Mouse (Mus musculus) B cell, adult 2 months (primary cell): ENCODE measurements around the gene Retnla.
"Not testable (repeated sequence)": the region's sequence is repeated elsewhere in the genome, so short reads cannot be mapped to it uniquely, and the experiment has no call there.

Experiments used
- DNase-seq, 2 experiments: peaks; one replicate each; pipeline ENCODE4 v3.0.0; 2022

Gene Retnla

GRCm38 (mm10) chr16:48842266-48842665 is at the start of gene Retnla:
Gene Retnla, plus strand, starts transcription at chr16:48842551.
- no peak for DNase-seq

DNA sequence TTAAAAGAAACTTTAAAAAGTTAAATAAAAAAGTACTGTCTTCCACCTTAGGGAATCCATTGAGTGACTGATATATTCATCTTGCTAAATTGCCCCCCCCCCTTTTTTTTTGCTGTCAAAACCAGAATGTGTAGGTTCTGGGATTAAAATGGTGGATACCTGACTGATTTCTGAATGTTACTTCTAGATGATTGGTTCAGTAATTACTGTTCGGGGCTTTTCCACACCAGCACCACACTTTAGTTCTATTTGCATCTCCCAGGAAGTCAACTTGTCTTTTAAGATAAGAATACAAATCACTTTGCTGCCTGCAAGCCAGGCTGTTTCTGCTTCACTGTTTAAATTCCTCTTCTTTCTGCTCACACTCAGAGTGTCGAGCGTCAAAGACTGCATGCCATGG is 44.1 kb upstream of the Retnla start:
- no peak for DNase-seq

GRCm38 (mm10) chr16:48799470-48799869 is 42.9 kb upstream of the Retnla start:
- DNase-seq, result no peak

- no peak for DNase-seq
These were observed 41.4 kb upstream of the Retnla start for GRCm38 (mm10) chr16:48800906-48801305.

GRCm38 (mm10) chr16:48805412-48805811 is 36.9 kb upstream of the Retnla start:
- no peak for DNase-seq

DNA sequence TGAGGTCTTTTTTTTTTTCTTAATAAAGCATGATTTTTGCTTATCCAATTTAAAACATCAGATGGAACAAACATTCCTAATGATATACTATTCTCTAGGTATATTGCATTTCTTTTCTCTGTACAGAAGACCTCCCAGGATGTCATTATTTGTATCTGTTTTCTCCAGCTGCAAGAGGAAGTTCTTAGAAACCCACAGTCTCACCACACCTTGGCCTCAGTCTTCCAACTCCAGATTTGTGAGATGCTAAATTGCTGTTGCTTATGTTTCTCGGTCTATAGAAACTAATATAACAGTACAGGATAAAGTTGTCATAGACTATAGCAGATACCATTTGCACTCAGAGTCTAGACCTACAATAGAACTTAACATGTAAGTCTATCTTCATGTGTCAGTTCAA is 35.8 kb upstream of the Retnla start:
- DNase-seq, result no peak

GRCm38 (mm10) chr16:48809374-48809773 is 33.0 kb upstream of the Retnla start:
- no peak for DNase-seq

DNA sequence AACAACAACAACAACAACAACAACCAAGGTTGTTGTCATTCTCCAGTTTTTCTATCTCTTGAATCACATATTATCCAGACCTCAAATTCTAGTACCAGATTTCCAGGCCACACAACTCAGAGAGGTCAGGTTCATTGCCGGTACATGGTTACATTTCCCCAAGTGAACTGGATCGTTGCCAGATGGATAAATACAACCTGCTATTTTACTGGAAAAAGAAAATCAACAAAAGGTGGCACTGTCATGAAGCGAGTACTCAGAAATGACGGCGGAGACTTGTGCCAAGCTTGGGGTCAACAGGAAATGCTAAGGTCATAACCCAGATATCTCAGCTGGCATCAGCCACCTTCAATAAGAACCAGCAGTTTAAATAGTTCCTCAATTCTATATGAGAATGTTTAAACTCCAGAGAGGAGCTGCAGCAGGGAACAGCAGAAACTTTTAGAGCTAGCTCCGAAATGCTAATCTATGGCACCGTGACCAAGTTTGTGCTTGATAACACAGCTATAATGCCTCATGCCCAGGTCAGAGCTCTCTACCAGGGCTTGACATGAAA is 30.4 kb upstream of the Retnla start:
- DNase-seq, result no peak

DNA sequence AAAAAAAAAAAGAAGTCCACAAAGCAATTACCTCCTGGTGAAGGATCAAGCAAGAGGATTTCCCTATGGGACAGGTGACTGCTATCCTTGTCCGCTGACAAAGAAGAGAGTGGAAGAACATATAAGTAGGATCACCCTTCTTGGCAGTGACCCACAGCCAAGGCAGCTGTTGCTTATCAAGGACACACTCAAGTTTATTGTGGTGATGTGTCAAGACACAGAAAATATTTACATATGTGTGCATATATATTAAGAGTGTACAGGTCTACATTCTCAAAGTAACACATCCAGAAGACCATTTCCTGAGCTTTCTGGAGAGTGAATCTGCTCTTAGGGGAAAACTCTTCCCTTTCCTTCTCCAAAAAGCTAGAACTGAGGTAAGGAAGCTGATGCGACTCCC is 25.7 kb upstream of the Retnla start, which contains the start of gene Retnlb:
Retnlb (plus strand) TSS at position 162 of the 400 bp plus-strand sequence.
- no peak for DNase-seq

- DNase-seq, result no peak
These were observed 23.8 kb upstream of the Retnla start for GRCm38 (mm10) chr16:48818524-48818923.

- no peak for DNase-seq
These were observed 15.9 kb upstream of the Retnla start for GRCm38 (mm10) chr16:48826474-48826873.

DNA sequence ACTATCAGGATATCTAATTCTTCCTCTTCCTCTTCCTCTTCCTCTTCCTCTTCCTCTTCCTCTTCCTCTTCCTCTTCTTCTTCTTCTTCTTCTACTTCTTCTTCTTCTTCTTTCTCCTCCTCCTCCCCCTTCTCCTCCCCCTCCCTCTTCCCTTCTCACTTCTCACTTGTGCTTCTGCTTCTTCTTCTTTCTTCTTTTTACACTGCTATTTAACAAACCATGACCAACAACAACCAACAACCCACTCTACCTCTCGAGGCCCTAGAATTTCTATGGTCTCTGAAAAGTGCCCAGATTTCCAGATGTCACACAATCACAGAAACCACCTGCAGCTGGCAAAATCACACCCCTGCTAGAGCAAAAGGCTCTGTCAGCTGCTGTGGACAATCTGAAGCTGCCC is 14.7 kb upstream of the Retnla start:
- no peak for DNase-seq

DNA sequence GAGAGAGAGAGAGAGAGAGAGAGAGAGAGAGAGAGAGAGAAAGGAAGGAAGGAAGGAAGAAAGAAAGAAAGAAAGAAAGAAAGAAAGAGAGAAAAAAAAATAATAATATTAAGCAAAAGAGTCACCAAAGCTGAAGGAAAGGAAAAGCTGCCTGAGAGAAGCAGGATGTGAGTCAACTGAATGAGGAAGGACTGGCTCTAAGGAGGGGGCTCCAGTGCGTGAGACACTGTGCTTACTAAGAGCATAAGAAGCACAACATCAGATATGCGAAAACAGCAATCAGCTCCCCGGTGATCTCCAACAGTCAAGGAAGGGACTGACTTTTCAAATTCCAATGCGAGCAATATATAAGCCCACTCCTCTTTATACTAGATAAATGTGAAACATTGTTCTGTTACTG is 13.3 kb upstream of the Retnla start:
- no peak for DNase-seq

- no peak for DNase-seq
These were observed 10.3 kb upstream of the Retnla start for GRCm38 (mm10) chr16:48832055-48832454.

DNA sequence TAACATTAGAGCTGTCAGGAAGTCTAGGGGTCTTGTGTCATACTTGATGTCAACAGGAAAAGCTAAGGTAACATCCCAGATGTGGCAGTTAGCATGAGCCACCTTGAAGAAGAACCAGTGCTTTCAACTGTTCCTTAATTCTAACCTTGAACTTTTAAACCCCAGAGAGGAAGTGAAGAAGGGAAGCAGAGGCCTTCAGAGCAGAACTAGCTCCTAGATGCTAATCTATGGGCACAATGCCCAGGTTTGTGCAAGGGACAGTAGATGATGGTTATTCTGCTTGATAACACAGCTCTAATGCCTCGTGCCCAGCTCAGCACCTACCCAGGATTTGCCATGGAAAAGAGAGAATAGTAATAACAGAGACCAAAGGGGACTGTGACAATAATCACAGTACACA is 8.7 kb upstream of the Retnla start:
- DNase-seq, result not testable (repeated sequence)

- DNase-seq, result no peak
These were observed 1.5 kb downstream of the Retnla start for GRCm38 (mm10) chr16:48843671-48844386.

DNA sequence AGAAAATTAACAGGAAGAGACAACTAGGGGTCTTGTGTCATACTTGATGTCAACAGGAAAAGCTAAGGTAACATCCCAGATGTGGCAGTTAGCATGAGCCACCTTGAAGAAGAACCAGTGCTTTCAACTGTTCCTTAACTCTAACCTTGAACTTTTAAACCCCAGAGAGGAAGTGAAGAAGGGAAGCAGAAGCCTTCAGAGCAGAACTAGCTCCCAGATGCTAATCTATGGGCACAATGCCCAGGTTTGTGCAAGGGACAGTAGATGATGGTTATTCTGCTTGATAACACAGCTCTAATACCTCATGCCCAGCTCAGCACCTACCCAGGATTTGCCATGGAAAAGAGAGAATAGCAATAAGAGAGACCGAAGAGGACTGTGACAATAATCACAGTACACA is 22.7 kb downstream of the Retnla start:
- DNase-seq, result not testable (repeated sequence)

GRCm38 (mm10) chr16:48867690-48868089 is 25.3 kb downstream of the Retnla start:
- DNase-seq, result no peak

DNA sequence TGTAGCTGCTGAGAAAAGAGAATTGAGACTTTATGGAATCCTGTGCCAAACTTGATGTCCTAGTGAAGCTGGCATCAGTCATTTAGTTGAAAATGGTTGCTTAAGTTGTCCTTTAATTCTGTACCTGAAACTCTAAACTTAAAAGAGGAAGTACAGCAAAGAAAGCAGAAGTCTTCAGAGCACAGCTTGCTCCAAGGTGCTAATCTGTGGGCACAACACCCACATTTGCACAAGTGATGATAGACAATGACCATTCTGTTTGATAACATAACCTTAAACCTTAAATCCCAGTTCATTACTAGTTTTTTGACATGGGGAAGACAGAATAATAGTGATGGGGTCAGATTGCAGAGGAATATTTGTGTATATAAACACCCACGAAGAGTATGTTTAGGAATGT is 26.3 kb downstream of the Retnla start:
- DNase-seq, result no peak

DNA sequence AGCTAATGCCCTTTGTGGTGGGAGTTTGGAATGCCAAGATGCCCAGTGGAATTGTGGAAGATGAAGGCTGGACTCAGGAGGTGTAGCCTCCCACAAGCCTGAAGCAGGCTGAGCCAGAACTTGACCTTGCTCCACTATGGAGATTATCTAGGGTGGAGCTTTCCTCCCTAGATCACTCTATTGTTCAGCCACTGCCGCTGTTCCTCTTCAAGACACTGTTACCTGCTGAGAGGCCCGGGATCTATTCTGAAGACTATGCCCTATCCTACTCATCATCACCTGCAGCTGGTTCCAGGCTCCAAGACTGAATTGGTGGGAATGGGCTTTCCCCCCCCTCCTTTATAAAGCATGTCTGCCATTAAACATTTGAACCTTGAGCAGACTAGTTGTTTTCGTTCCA is 27.3 kb downstream of the Retnla start:
- no peak for DNase-seq

DNA sequence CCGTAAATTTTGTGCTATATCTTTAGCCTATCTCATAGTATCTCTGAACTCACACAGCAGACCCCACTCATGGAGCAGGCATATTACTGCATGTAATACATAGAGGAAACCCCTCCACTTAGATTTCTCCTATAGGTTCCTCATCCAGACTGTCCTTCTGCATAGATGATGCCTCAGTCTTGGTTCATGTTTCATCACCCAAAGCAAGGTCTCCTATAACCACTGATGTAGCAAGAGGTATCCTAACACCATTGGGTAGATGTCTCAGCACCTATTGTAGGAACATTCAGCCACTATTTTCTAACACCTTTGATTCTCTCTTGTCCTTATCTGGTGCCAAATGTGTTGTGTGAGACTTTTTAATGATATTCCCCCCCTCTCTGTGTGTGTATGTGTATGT is 29.4 kb downstream of the Retnla start:
- no peak for DNase-seq

GRCm38 (mm10) chr16:48872321-48872720 is 30.0 kb downstream of the Retnla start, which contains the start of gene Retnlg:
Gene Retnlg, plus strand, starts transcription at chr16:48872621.
- no peak for DNase-seq

GRCm38 (mm10) chr16:48890733-48891132 is 48.4 kb downstream of the Retnla start:
- no peak for DNase-seq
